Mouse (Mus musculus) right cerebral cortex, postnatal 4 days (tissue): ENCODE measurements around the gene Haus5.

Source experiments
- DNase-seq: peaks from one replicate; pipeline ENCODE4 v3.0.0-alpha.2; 2022

The Haus5 gene

GRCm38 (mm10) chr7:30625530-30626384 lies 39.0 kb downstream of the Haus5 start, which contains the start of gene Cox6b1:
Gene Cox6b1 (minus strand): TSS chr7:30626151.
- DNase-seq, result peak; percentile 86

DNA sequence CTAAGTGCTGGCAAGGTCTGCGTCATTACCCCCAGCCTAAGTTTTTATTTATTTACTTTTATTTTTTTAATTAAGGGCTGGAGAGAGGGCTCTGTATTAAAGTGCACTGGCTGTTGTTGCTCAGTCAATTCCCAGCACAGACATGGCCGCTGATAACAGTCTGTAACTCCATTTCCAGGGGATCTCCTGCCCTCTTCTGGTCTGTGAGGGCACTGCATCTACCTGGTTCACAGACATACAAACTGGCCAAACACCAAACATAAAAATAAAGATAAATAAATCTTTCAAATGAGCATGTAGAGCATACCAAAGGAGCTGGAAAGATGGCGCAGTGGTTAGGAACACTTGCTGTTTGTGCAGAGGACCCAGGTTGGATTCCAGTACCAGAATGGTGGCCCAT lies 45.6 kb downstream of the Haus5 start:
- no peak for DNase-seq

DNA sequence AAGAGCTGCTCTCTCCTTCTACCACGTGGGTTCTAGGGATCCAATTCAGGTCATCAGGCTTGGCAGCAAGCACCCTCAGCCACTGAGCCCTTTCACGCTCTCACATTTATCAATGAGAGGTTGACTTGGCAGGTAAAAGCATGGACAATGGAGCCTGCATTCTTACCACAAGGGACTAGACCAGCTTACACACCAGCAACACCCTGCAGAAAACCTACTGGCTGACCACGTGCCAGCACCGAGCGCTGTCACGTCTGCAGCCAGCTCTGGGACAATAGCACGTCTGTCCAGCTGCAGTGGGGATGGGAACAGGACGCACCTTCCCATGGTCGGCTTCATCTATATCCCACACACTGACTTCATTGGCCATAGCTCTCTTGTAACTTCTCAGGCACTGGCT lies 46.1 kb downstream of the Haus5 start:
- no peak for DNase-seq

- DNase-seq, result no peak
Observed at GRCm38 (mm10) chr7:30615049-30615760, 49.6 kb downstream of the Haus5 start.

GRCm38 (mm10) chr7:30614454-30614853 lies 50.3 kb downstream of the Haus5 start:
- no peak for DNase-seq

GRCm38 (mm10) chr7:30613529-30614112 lies 51.2 kb downstream of the Haus5 start:
- DNase-seq, result peak; percentile 64

- DNase-seq, result no peak
Observed at GRCm38 (mm10) chr7:30612654-30613402, 52.0 kb downstream of the Haus5 start, which contains the start of gene Upk1a. Gene Upk1a (minus strand): TSS chr7:30612847.

DNA sequence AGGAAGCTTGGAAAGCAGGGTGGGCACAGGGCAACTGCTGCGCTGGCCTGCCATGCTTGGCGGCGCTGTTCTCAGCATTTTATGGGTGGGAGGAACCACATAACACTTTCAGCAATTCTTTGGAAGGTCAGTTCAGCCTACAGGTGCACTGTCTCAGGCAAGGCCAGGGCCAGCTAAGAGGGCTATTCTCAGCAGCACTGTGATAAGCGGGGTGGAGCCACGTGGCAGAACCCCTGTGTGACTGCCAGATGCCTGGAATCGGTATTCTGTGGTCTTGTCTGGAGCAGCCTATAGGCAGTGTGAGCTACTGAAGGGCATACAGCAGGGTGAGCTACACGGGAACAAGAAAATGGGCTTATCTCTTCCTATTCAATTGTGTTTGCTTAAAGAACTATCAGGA lies 54.8 kb downstream of the Haus5 start:
- no peak for DNase-seq

DNA sequence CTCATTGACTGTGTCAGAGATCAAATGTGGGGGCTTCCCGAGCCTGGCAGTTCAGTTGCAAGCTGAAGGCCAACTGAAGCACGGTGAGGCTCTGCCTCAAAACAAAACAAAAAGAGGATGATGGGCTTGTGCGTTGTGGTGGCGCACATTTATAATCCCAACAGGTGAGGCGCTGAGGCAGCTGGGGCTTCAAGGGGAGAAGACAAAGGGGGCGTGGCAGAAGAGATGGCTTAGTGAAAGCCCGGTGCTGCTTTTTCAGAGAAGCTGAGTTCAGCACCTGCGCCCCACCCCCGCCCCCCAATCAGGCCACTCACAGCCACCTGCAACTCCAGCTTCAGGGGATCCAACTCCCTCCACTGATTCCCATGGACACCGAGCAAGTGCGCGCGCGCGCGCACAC lies 56.3 kb downstream of the Haus5 start:
- DNase-seq, result no peak

DNA sequence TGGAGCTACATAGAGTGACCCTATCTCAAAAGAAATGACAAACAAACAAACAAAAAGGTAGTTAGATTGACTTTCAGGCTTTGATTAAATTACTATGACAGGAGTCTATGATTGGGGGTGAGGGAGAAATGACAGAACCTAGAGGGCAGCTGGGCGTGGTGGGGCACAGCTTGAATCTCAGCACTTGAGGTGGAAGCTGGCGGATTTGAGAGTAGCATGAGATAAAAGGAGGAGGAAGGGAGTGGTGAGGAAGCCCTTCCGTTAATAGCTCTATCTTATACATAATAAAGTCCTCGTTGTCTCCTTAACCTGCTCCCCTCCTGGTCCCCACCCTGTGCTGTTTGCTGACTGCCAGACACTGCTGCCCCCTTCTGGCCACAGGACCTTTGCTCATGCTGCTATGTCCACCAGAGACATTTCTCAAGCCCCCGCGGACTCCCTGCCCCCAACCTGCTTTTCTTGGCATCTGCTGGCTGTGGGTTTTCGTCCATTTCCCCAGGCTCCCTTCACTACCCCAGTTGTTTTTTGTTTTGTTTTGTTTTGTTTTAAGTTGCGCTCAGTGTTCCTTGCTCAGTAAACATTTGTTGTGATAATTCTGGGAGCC lies 57.0 kb downstream of the Haus5 start:
- DNase-seq, result no peak

- DNase-seq, result no peak
Observed at GRCm38 (mm10) chr7:30604944-30605343, 59.9 kb downstream of the Haus5 start.

DNA sequence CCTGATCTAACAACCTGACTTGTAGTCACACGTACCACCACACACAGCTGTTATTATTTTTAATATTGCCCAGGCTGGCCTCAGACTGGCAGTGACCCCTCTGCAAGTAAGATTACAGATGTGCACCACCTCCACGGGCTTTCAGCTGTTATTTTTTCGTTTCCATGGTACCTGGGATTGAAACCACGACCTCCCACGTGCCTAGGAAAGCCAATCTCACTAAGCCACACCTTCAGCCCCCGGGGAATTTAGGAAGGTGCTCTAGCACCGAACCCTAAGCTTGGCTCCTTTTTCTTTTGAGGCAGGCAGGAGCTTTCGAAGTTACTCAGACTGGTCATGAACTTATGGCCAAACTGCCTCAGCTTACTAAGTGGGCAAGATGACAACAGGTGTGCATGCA lies 60.4 kb downstream of the Haus5 start:
- DNase-seq, result no peak
